Mouse (Mus musculus) urinary bladder, postnatal 14 days (tissue): ENCODE measurements around the gene Shld2.
A peak's percentile ranks its signal among the peaks of the same experiment; 100 is the strongest.
"Not testable (repeated sequence)": the region's sequence is repeated elsewhere in the genome, so short reads cannot be mapped to it uniquely, and the experiment has no call there.

ENCODE experiments used
- DNase-seq: peaks from one replicate; pipeline ENCODE4 v3.0.0; 2021; ENCODE audit warnings: low spot score

Shld2 gene

GRCm38 (mm10) chr14:34280798-34281197, 29.5 kb downstream of the Shld2 start:
- no peak for DNase-seq

GRCm38 (mm10) chr14:34279726-34280125, 30.6 kb downstream of the Shld2 start:
- DNase-seq, result no peak

- no peak for DNase-seq
Observed at GRCm38 (mm10) chr14:34275225-34275624, 35.1 kb downstream of the Shld2 start.

GRCm38 (mm10) chr14:34274141-34274540, 36.2 kb downstream of the Shld2 start:
- DNase-seq, result no peak

GRCm38 (mm10) chr14:34273280-34273679, 37.0 kb downstream of the Shld2 start:
- DNase-seq, result no peak

GRCm38 (mm10) chr14:34268046-34268445, 42.2 kb downstream of the Shld2 start:
- DNase-seq, result no peak

- not testable (repeated sequence) for DNase-seq
Observed at GRCm38 (mm10) chr14:34258525-34258924, 51.8 kb downstream of the Shld2 start.

GRCm38 (mm10) chr14:34253261-34253660, 57.0 kb downstream of the Shld2 start:
- DNase-seq, result no peak

- no peak for DNase-seq
Observed at GRCm38 (mm10) chr14:34252470-34253145, 57.7 kb downstream of the Shld2 start.

- DNase-seq, result no peak
Observed at GRCm38 (mm10) chr14:34240676-34241075, 69.6 kb downstream of the Shld2 start.

- DNase-seq, result no peak
Observed at GRCm38 (mm10) chr14:34240263-34240662, 70.0 kb downstream of the Shld2 start.

- peak; percentile 74 for DNase-seq
Observed at GRCm38 (mm10) chr14:34234630-34235380, 75.5 kb downstream of the Shld2 start.

GRCm38 (mm10) chr14:34233846-34234245, 76.4 kb downstream of the Shld2 start:
- no peak for DNase-seq

GRCm38 (mm10) chr14:34232866-34233680, 77.2 kb downstream of the Shld2 start:
- DNase-seq, result no peak

- no peak for DNase-seq
Observed at GRCm38 (mm10) chr14:34232340-34232739, 78.0 kb downstream of the Shld2 start.

GRCm38 (mm10) chr14:34228830-34229506, 81.3 kb downstream of the Shld2 start:
- DNase-seq, result no peak

GRCm38 (mm10) chr14:34227981-34228380, 82.3 kb downstream of the Shld2 start:
- no peak for DNase-seq

GRCm38 (mm10) chr14:34226566-34226965, 83.7 kb downstream of the Shld2 start:
- no peak for DNase-seq

- DNase-seq, result no peak
Observed at GRCm38 (mm10) chr14:34225986-34226385, 84.3 kb downstream of the Shld2 start.

- no peak for DNase-seq
Observed at GRCm38 (mm10) chr14:34223362-34223898, 86.9 kb downstream of the Shld2 start.

GRCm38 (mm10) chr14:34221416-34222077, 88.7 kb downstream of the Shld2 start:
- DNase-seq, result no peak
